Mouse (Mus musculus) G1E (cell line): ENCODE data around the gene Clp1.

Experiments
- CTCF ChIP-seq: IDR thresholded peaks from 2 replicates; pipeline ENCODE4 v1.5.1; 2012; ENCODE audit warnings: low read depth, low read length, inconsistent platforms, mixed read lengths
- TAL1 ChIP-seq: conservative IDR thresholded peaks from 2 replicates; pipeline ENCODE4 v1.6.1; 2012; ENCODE audit warnings: low read depth, low read length, inconsistent platforms, mixed read lengths

- TF ChIP-seq CTCF (no peak), TAL1 (no peak)
Measured at GRCm38 (mm10) chr2:84734919-84735318, 7.8 kb upstream of the Clp1 start.
